Mouse (Mus musculus) erythroblast, embryonic 14.5 days (primary cell): Measurements from ENCODE around the gene Aifm1. TPM values are rescaled to one million over a fixed set of nuclear protein-coding genes. Genes with fewer than 3 reads are reported as not detected.

Experiments used
- H3K27me3 ChIP-seq: 2 replicates; pipeline ENCODE4 v1.6.1; 2012; ENCODE audit warnings: inconsistent platforms; ENCODE audit not compliant: control insufficient read depth
- H3K36me3 ChIP-seq: 2 replicates; pipeline ENCODE4 v1.6.1; 2012; ENCODE audit warnings: mild to moderate bottlenecking, inconsistent platforms; ENCODE audit not compliant: control insufficient read depth
- H3K4me1 ChIP-seq: 2 replicates; pipeline ENCODE4 v1.6.1; 2012; ENCODE audit warnings: inconsistent platforms; ENCODE audit not compliant: control insufficient read depth
- H3K4me3 ChIP-seq: replicated peaks from 2 replicates; pipeline ENCODE3; 2012; ENCODE audit warnings: moderate library complexity, mild to moderate bottlenecking, inconsistent platforms
- H3K9me3 ChIP-seq: 2 replicates; pipeline ENCODE4 v1.6.1; 2012; ENCODE audit warnings: low read length, inconsistent platforms, mixed read lengths; ENCODE audit not compliant: control insufficient read depth
- GATA1 ChIP-seq: IDR thresholded peaks from 2 replicates; pipeline ENCODE4 v1.6.1; 2012; ENCODE audit warnings: low read length, inconsistent platforms, mixed read lengths
- TAL1 ChIP-seq: IDR thresholded peaks from 3 replicates; pipeline ENCODE4 v1.6.1; 2012; ENCODE audit warnings: low read length, inconsistent platforms, mixed read lengths
- polyA plus RNA-seq: library from polyadenylated mRNA; stranded (reverse); fragments of >175 nt; gene quantifications from 2 replicates; pipeline ENCODE4 v1.2.3, GENCODE M21; 2012

The Aifm1 gene
- polyA plus RNA-seq, 1 experiment: 0.31 TPM

- peaks cover 9% of the 10 kb centered on the region for H3K4me1 ChIP-seq
- peaks cover 9% of the 10 kb centered on the region for H3K27me3 ChIP-seq
- H3K36me3 ChIP-seq: no peaks in the 10 kb centered on the region
- H3K9me3 ChIP-seq: peaks cover 3% of the 10 kb centered on the region; the same call in 1 of the 2 replicates
- H3K4me3 ChIP-seq: peak within 1 kb of the TSS; percentile 35
- no peak for TF ChIP-seq GATA1
- TF ChIP-seq TAL1: no peak
Observed at GRCm38 (mm10) chrX:48462754-48463507, 50.4 kb downstream of the Aifm1 start, which contains the start of gene Elf4. Gene Elf4, minus strand, starts transcription at chrX:48463132.

GRCm38 (mm10) chrX:48462297-48462696 lies 51.1 kb downstream of the Aifm1 start:
- peak overlapping the region; percentile 35 for H3K4me3 ChIP-seq
- peaks cover 9% of the 10 kb centered on the region for H3K27me3 ChIP-seq
- H3K36me3 ChIP-seq: no peaks in the 10 kb centered on the region
- peaks cover 3% of the 10 kb centered on the region; the same call in 1 of the 2 replicates for H3K9me3 ChIP-seq
- TF ChIP-seq GATA1 (no peak), TAL1 (no peak)
- H3K4me1 ChIP-seq: peaks cover 9% of the 10 kb centered on the region

- peaks cover 3% of the 10 kb centered on the region; the same call in 1 of the 2 replicates for H3K9me3 ChIP-seq
- H3K4me1 ChIP-seq: peaks cover 9% of the 10 kb centered on the region
- no peaks in the 10 kb centered on the region for H3K36me3 ChIP-seq
- H3K4me3 ChIP-seq: no peak overlapping the region
- TF ChIP-seq GATA1: no peak
- TF ChIP-seq TAL1: no peak
- H3K27me3 ChIP-seq: peaks cover 13% of the 10 kb centered on the region
Observed at GRCm38 (mm10) chrX:48461006-48461405, 52.4 kb downstream of the Aifm1 start.

GRCm38 (mm10) chrX:48460496-48460895 lies 52.9 kb downstream of the Aifm1 start:
- Histone ChIP-seq H3K4me3 (no peak overlapping the region), H3K9me3 (peaks cover 3% of the 10 kb centered on the region; the same call in 1 of the 2 replicates), H3K4me1 (peaks cover 9% of the 10 kb centered on the region), H3K27me3 (peaks cover 13% of the 10 kb centered on the region), H3K36me3 (no peaks in the 10 kb centered on the region)
- TF ChIP-seq TAL1 (no peak), GATA1 (no peak)

GRCm38 (mm10) chrX:48456956-48457355 lies 56.4 kb downstream of the Aifm1 start:
- Histone ChIP-seq H3K4me1 (peaks cover 22% of the 10 kb centered on the region), H3K4me3 (no peak overlapping the region), H3K27me3 (peaks cover 35% of the 10 kb centered on the region), H3K36me3 (no peaks in the 10 kb centered on the region), H3K9me3 (peaks cover 9% of the 10 kb centered on the region)
- TF ChIP-seq GATA1 (no peak), TAL1 (no peak)

- peaks cover 35% of the 10 kb centered on the region for H3K27me3 ChIP-seq
- peaks cover 25% of the 10 kb centered on the region for H3K4me1 ChIP-seq
- H3K36me3 ChIP-seq: no peaks in the 10 kb centered on the region
- peaks cover 9% of the 10 kb centered on the region for H3K9me3 ChIP-seq
- no peak for TF ChIP-seq TAL1
- TF ChIP-seq GATA1: no peak
- no peak overlapping the region for H3K4me3 ChIP-seq
Observed at GRCm38 (mm10) chrX:48455018-48455417, 58.3 kb downstream of the Aifm1 start.

GRCm38 (mm10) chrX:48454495-48454878 lies 58.9 kb downstream of the Aifm1 start:
- H3K4me3 ChIP-seq: peak overlapping the region; percentile 72
- peaks cover 35% of the 10 kb centered on the region for H3K27me3 ChIP-seq
- H3K4me1 ChIP-seq: peaks cover 25% of the 10 kb centered on the region
- H3K36me3 ChIP-seq: no peaks in the 10 kb centered on the region
- TF ChIP-seq GATA1 (no peak), TAL1 (no peak)
- peaks cover 9% of the 10 kb centered on the region for H3K9me3 ChIP-seq

GRCm38 (mm10) chrX:48453736-48454494 lies 59.4 kb downstream of the Aifm1 start:
- Histone ChIP-seq H3K9me3 (peaks cover 9% of the 10 kb centered on the region), H3K4me1 (peaks cover 25% of the 10 kb centered on the region), H3K36me3 (no peaks in the 10 kb centered on the region), H3K27me3 (peaks cover 35% of the 10 kb centered on the region), H3K4me3 (peak overlapping the region; percentile 72)
- TF ChIP-seq GATA1 (no peak), TAL1 (no peak)
